Mouse (Mus musculus): ENCODE results near the gene Mamstr. TPM values are rescaled to one million over a fixed set of nuclear protein-coding genes. Genes with fewer than 3 reads are reported as not detected.
"Not testable (repeated sequence)": the region's sequence is repeated elsewhere in the genome, so short reads cannot be mapped to it uniquely, and the experiment has no call there.

The Mamstr gene
- polyA plus RNA-seq, 1 experiment: not detected

DNA sequence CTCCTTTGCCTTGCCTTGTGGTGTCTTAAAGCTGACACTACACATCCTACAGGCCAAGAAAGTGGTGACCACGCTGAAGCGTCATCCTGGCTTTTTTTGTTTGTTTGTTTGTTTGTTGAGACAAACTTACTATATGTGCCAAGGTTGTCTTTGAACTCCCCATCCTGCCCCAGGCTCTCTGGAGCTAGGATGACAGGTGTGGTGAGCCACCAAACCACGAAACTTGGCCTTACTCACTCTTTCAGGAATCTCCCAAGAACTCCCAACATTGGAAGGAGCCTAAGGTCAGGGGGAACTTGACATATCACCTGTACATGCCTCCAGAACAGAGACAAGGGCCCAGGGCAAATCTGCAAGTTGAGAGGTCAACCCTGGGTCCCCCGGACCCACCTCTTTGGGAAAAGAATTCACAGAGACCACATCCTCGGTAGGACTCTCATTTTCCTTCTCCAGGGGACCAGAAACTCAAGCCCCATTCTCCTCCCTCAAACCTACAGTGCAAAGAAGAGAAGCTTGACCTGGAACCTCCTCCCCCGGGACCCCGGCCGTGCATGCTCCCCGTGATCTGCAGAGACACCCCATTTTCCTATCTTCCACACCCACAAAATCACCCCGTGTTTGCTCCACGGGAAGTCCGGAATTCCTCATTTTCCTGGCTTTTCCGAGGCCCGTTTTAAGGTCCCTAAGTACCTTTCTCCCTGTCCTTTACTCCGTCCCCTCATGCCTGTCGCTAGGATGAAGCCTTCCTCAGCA lies 2.9 kb downstream of the Mamstr start:
- Histone ChIP-seq H3K4me1 (ENCODE audit: control insufficient read depth, insufficient read depth, low read length) (peaks cover 30% of the 10 kb centered on the region), H3K27ac (ENCODE audit: insufficient read depth, low read depth, low read length) (peak overlapping the region; percentile 89), H3K4me3 (ENCODE audit: insufficient read depth, low read depth, low read length) (peak overlapping the region; percentile 50)
- WGBS: 32% methylated on average over 16 of the region's 16 CpGs
- TF ChIP-seq POLR2A (IDR thresholded peaks at IDR 0.05; ENCODE audit: insufficient read depth, low read depth, low read length) (no peak), CTCF (IDR thresholded peaks at IDR 0.05; ENCODE audit: insufficient read depth, low read depth, low read length) (no peak)

DNA sequence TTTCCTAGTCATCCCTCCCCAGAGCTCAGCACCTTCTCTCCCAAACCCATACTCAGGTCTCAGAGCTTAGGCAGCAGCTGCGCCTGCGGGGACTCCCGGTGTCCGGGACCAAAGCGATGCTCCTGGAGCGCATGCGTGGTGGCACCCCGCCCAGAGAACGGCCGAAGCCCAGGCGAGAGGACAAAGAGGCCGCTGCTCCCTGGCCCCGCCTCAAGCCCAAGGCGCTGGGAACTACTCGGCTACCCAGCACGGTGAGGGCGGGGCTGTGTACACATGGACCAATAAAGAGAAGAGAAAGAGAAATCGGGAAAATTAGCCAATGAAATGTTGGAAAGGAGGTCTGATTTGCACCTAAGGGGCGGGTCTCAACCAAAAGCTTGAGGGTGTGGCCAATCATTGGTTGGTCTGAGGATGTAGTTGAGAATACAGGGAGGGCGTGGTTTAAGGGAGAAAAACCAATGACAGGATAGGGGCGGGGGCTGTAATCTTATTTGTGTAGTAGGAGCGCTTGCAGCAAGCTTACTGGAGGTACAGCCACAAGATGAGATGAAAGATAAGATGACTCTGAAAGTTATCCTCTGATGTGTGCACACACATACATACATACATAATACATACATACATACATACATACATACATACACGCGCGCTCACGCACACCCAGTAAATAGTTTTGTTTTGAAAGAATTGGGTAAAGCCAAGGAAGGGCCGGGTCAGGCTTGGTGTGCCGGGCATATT lies 3.8 kb downstream of the Mamstr start:
- no peak for TF ChIP-seq CTCF (IDR thresholded peaks at IDR 0.05; ENCODE audit: insufficient read depth, low read depth, low read length)
- peak; percentile 67 for TF ChIP-seq POLR2A (IDR thresholded peaks at IDR 0.05; ENCODE audit: insufficient read depth, low read depth, low read length)
- peak overlapping the region; percentile 50 for H3K4me3 ChIP-seq (ENCODE audit: insufficient read depth, low read depth, low read length)

DNA sequence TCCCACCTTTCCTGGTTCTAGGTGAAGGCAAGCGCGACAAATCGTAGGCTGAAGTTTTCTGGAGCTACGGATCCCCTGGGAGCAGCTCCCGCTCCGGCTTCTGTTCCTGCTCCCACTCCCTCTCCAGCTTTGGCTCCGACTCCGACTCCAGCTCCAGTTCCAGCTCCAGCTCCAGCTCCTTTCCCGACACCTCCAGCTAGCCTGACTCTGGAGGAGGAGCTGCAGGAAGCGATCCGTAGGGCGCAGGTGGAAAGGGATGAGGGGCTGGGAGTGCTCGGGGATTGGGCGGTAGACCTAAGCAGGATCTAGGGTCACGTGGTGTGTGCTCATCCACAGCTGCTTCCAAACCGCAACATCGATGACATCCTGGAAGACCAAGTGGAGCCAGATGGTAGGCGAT lies 4.4 kb downstream of the Mamstr start:
- TF ChIP-seq CTCF (IDR thresholded peaks at IDR 0.05; ENCODE audit: insufficient read depth, low read depth, low read length): no peak
- TF ChIP-seq POLR2A (IDR thresholded peaks at IDR 0.05; ENCODE audit: insufficient read depth, low read depth, low read length): no peak; the same call in 1 of the 2 replicates
- Histone ChIP-seq H3K27ac (ENCODE audit: insufficient read depth, low read depth, low read length) (peak overlapping the region; percentile 57), H3K4me1 (ENCODE audit: control insufficient read depth, insufficient read depth, low read length) (peaks cover 25% of the 10 kb centered on the region), H3K4me3 (ENCODE audit: insufficient read depth, low read depth, low read length) (peak overlapping the region; percentile 47)
- WGBS: 5% methylated on average over 18 of the region's 18 CpGs

More for the DNA sequence above, 3.8 kb downstream of the Mamstr start:
- peaks cover 25% of the 10 kb centered on the region for H3K4me1 ChIP-seq (ENCODE audit: control insufficient read depth, insufficient read depth, low read length)
- 7% methylated on average over 28 of the region's 28 CpGs for WGBS
- peak overlapping the region; percentile 89 for H3K27ac ChIP-seq (ENCODE audit: insufficient read depth, low read depth, low read length)

DNA sequence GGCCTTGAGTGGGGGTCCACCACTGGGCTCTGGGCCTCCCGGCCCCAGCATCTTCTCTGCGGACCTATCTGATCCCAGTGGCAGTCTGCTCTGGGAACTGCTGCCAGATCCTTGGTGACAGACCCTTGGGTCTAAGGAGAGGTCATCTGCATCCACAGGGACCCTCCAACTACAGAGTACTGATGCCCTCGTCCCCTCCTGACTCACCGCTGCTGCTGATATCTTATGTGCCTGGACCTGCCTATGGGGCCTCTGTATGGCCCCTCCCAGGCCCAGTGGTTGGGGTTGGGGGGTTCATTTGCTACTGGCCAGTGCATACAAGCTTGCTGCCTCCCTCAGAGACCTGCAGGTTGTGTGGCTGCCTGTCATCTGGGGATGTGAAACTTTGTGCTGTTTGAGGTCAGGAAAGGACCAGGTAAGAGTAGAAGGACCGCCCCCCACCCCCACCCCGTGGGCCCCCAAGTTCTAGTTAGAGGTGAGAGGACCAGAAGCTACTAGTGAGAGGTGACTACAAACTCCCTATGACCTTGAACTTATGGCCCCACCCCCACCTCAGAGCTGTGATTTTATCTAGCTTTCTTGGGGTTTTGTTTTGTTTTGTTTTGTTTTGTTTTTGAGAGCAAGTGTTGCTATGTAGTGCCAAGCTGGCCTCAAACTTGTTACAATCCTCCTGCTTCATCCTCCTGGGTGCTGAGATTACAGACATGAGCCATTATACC lies 5.3 kb downstream of the Mamstr start:
- Histone ChIP-seq H3K4me3 (ENCODE audit: insufficient read depth, low read depth, low read length) (peak overlapping the region; percentile 47), H3K4me1 (ENCODE audit: control insufficient read depth, insufficient read depth, low read length) (peaks cover 25% of the 10 kb centered on the region), H3K27ac (ENCODE audit: insufficient read depth, low read depth, low read length) (peak overlapping the region; percentile 57)
- TF ChIP-seq CTCF (IDR thresholded peaks at IDR 0.05; ENCODE audit: insufficient read depth, low read depth, low read length) (no peak), POLR2A (IDR thresholded peaks at IDR 0.05; ENCODE audit: insufficient read depth, low read depth, low read length) (no peak)
- 66% methylated on average over 6 of the region's 6 CpGs for WGBS

DNA sequence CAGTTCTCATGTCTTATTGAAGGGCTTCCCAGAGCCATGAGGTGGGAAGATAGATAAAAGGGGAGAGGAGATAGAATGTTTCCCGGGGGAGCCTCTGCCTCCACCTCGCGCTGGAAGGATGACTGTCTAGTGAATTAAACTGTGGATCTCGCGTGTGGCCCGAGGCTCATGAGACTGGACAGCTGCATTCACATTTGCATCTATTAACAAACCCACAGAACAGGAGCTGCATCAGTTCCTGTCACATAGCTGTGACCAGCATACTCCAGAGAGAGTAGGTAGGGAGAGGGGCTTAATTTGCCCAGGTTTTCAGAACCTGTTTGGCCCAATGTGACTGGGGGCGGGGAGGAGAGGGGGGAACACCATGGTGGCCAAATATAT lies 5.8 kb downstream of the Mamstr start:
- H3K4me1 ChIP-seq (ENCODE audit: control insufficient read depth, insufficient read depth, low read length): peaks cover 25% of the 10 kb centered on the region
- H3K27ac ChIP-seq (ENCODE audit: insufficient read depth, low read depth, low read length): no peak overlapping the region
- WGBS: 90% methylated on average over 7 of the region's 7 CpGs
- TF ChIP-seq POLR2A (IDR thresholded peaks at IDR 0.05; ENCODE audit: insufficient read depth, low read depth, low read length): no peak
- TF ChIP-seq CTCF (IDR thresholded peaks at IDR 0.05; ENCODE audit: insufficient read depth, low read depth, low read length): no peak
- no peak overlapping the region for H3K4me3 ChIP-seq (ENCODE audit: insufficient read depth, low read depth, low read length)

DNA sequence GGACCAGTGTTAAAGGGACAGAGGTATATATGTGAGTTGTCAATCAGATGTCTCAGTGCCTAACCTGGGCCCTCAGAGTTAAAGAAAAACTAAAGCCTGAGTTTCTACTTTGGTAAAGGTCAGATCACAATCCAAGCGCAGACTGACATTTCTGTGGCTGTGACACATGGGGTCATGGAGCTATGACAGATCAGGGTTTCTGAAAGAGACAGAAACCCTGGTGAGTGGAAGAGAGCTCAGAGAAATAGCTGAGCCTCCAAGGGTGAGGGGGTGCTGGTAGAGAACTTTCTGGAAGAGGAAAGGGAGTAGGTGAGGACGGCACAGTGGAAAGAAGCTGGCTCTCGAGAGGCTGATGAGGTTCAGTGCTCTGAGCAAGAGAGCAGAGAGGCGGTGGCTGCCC lies 6.9 kb downstream of the Mamstr start:
- 84% methylated on average over 4 of the region's 4 CpGs for whole genome bisulfite sequencing
- Histone ChIP-seq H3K4me3 (ENCODE audit: insufficient read depth, low read depth, low read length) (no peak overlapping the region), H3K4me1 (ENCODE audit: control insufficient read depth, insufficient read depth, low read length) (peaks cover 25% of the 10 kb centered on the region), H3K27ac (ENCODE audit: insufficient read depth, low read depth, low read length) (no peak overlapping the region)
- TF ChIP-seq POLR2A (IDR thresholded peaks at IDR 0.05; ENCODE audit: insufficient read depth, low read depth, low read length) (no peak), CTCF (IDR thresholded peaks at IDR 0.05; ENCODE audit: insufficient read depth, low read depth, low read length) (no peak)

DNA sequence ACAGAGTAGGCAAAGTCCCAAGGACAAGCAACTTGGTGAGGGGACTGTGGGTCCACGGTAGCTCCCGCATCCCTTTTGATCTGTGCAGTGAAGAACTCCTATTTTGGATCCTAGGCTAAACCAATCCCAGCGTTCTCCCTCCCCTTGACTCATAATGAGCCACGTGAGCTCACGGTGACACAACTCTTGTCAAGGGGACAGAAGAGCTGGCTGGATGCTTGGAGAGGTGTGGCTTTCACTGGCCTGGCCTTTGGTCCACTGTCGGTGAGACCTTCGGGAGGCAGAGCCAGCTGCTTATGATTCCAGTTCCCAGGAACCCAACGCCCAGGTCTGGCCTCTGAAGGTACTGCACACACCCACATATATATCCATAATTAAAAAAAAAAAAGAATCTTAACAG lies 9.6 kb downstream of the Mamstr start:
- Histone ChIP-seq H3K4me1 (ENCODE audit: control insufficient read depth, insufficient read depth, low read length) (peaks cover 8% of the 10 kb centered on the region), H3K27ac (ENCODE audit: insufficient read depth, low read depth, low read length) (no peak overlapping the region), H3K4me3 (ENCODE audit: insufficient read depth, low read depth, low read length) (no peak overlapping the region)
- 74% methylated on average over 8 of the region's 8 CpGs for WGBS
- TF ChIP-seq CTCF (IDR thresholded peaks at IDR 0.05; ENCODE audit: insufficient read depth, low read depth, low read length) (no peak), POLR2A (IDR thresholded peaks at IDR 0.05; ENCODE audit: insufficient read depth, low read depth, low read length) (no peak)

DNA sequence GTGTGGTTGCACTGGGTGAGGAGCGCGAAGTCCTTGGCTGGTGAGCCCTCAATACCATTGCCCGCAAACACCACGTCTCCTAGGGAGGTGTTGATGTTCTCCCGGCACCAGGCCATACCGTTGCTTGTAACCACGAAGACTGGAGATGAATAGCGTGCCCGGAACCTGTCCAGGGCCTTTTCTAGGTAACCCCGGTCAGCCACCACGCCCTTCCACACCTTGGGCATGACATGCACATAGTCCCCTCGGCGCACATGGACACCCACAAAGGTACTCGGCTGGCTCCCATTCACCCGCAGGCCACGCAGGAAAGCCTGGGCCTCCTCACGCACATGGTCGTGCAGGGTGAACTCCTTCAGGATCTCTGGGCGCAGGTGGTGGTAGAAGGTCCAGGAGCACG lies 10.7 kb downstream of the Mamstr start:
- not testable (repeated sequence) for H3K4me3 ChIP-seq (ENCODE audit: insufficient read depth, low read depth, low read length); H3K4me1 ChIP-seq (ENCODE audit: control insufficient read depth, insufficient read depth, low read length); H3K27ac ChIP-seq (ENCODE audit: insufficient read depth, low read depth, low read length)
- 95% methylated on average over 20 of the region's 20 CpGs for WGBS
